Mouse (Mus musculus) MEL (cell line): ENCODE data around the gene Nr2f2. TPM values are rescaled to one million over a fixed set of nuclear protein-coding genes. Genes with fewer than 3 reads are reported as not detected.

ENCODE experiments used
- DNase-seq: peaks from one replicate; pipeline ENCODE4 v3.0.0; 2011; ENCODE audit warnings: low read depth, low spot score
- H3K27ac ChIP-seq: 2 replicates; pipeline ENCODE4 v1.5.1; 2012; ENCODE audit warnings: low read depth, mild to moderate bottlenecking, control low read depth, low read length, moderate library complexity; ENCODE audit not compliant: control insufficient read depth
- H3K27me3 ChIP-seq, 2 experiments: fragments of 150-350 bp in 1 of 2; sonication (generic) in 1 of 2; 2 replicates each; pipeline ENCODE4 v1.6.1; 2012; ENCODE audit warnings: low read length in 2 of 2, mild to moderate bottlenecking in 2 of 2, improper control_type of control experiment in 1 of 2, moderate library complexity in 1 of 2; ENCODE audit not compliant: insufficient read depth in 2 of 2, control insufficient read depth in 1 of 2
- H3K36me3 ChIP-seq, 2 experiments: 2 replicates each; pipeline ENCODE4 v1.6.1; 2012 to 2014; ENCODE audit warnings: low read length in 2 of 2, improper control_type of control experiment in 1 of 2, inconsistent platforms in 1 of 2, mild to moderate bottlenecking in 1 of 2; ENCODE audit not compliant: insufficient read depth in 2 of 2, control insufficient read depth in 1 of 2
- H3K4me1 ChIP-seq, 2 experiments: fragments of 150-350 bp in 1 of 2; sonication (generic) in 1 of 2; 2 replicates each; pipeline ENCODE4 v1.6.1; 2012; ENCODE audit warnings: low read length in 2 of 2, improper control_type of control experiment in 1 of 2, mild to moderate bottlenecking in 1 of 2; ENCODE audit not compliant: insufficient read depth in 2 of 2, control insufficient read depth in 1 of 2
- H3K4me3 ChIP-seq, 2 experiments: fragments of 150-350 bp in 1 of 2; sonication (generic) in 1 of 2; 2 replicates each; pipeline ENCODE4 v1.5.1; 2012; ENCODE audit warnings: low read depth in 2 of 2, low read length in 2 of 2, mild to moderate bottlenecking in 2 of 2, moderate library complexity in 2 of 2, control low read depth in 1 of 2, improper control_type of control experiment in 1 of 2; ENCODE audit not compliant: control insufficient read depth in 1 of 2, insufficient read depth in 1 of 2
- H3K79me2 ChIP-seq: 2 replicates; pipeline ENCODE4 v1.6.1; 2012; ENCODE audit warnings: mild to moderate bottlenecking, low read length, moderate library complexity; ENCODE audit not compliant: control insufficient read depth, poor library complexity, insufficient read depth
- H3K9ac ChIP-seq: 2 replicates; pipeline ENCODE4 v1.6.1; 2012; ENCODE audit warnings: low read depth, mild to moderate bottlenecking, control low read depth, low read length, moderate library complexity; ENCODE audit not compliant: control insufficient read depth, poor library complexity, severe bottlenecking
- H3K9me3 ChIP-seq: fragments of 150-350 bp; sonication (generic); replicated peaks from 2 replicates; pipeline ENCODE4 v1.6.1; 2012; ENCODE audit warnings: mild to moderate bottlenecking, low read length, improper control_type of control experiment, moderate library complexity; ENCODE audit not compliant: insufficient read depth
- BHLHE40 ChIP-seq: IDR thresholded peaks from 2 replicates; pipeline ENCODE4 v1.6.1; 2012; ENCODE audit warnings: low read depth, mild to moderate bottlenecking, inconsistent platforms, low read length, improper control_type of control experiment, borderline replicate concordance
- CHD1 ChIP-seq: IDR thresholded peaks from 2 replicates; pipeline ENCODE4 v1.6.1; 2012; ENCODE audit warnings: low read depth, mild to moderate bottlenecking, inconsistent platforms, low read length, improper control_type of control experiment
- CTCF ChIP-seq, 3 experiments: IDR thresholded peaks in 2 of 3; conservative IDR thresholded peaks in 1 of 3; 2 replicates each; pipeline ENCODE4 v1.5.1; 2011 to 2012; ENCODE audit warnings: low read length in 3 of 3, low read depth in 2 of 3, mild to moderate bottlenecking in 2 of 3, improper control_type of control experiment in 1 of 3, inconsistent platforms in 1 of 3, mixed read lengths in 1 of 3, moderate library complexity in 1 of 3; ENCODE audit not compliant: control insufficient read depth in 1 of 3, insufficient read depth in 1 of 3, poor library complexity in 1 of 3, severe bottlenecking in 1 of 3
- ELF1 ChIP-seq: IDR thresholded peaks from 2 replicates; pipeline ENCODE4 v1.6.1; 2014; ENCODE audit warnings: low read depth, mild to moderate bottlenecking, inconsistent platforms, low read length, improper control_type of control experiment, moderate library complexity
- EP300 ChIP-seq, 2 experiments: IDR thresholded peaks; 2 replicates each; pipeline ENCODE4 v1.6.1; 2011; ENCODE audit warnings: improper control_type of control experiment in 2 of 2, low read length in 2 of 2, low read depth in 1 of 2, mild to moderate bottlenecking in 1 of 2
- GATA1 ChIP-seq: IDR thresholded peaks from 2 replicates; pipeline ENCODE4 v1.6.1; 2011; ENCODE audit warnings: low read depth, low read length, improper control_type of control experiment
- HCFC1 ChIP-seq: IDR thresholded peaks from 2 replicates; pipeline ENCODE4 v1.6.1; 2012; ENCODE audit warnings: low read depth, mild to moderate bottlenecking, inconsistent platforms, low read length, improper control_type of control experiment, moderate library complexity
- MAX ChIP-seq: IDR thresholded peaks from 2 replicates; pipeline ENCODE4 v1.6.1; 2011; ENCODE audit warnings: low read length, improper control_type of control experiment
- MYC ChIP-seq: IDR thresholded peaks from 2 replicates; pipeline ENCODE4 v1.6.1; 2011; ENCODE audit warnings: low read depth, mild to moderate bottlenecking, low read length, improper control_type of control experiment, moderate library complexity
- POLR2AphosphoS2 ChIP-seq: IDR thresholded peaks from 2 replicates; pipeline ENCODE4 v1.6.1; 2011; ENCODE audit warnings: low read length, improper control_type of control experiment
- SIN3A ChIP-seq: IDR thresholded peaks from 2 replicates; pipeline ENCODE4 v1.6.1; 2012; ENCODE audit warnings: low read length, improper control_type of control experiment, inconsistent platforms
- SMC3 ChIP-seq: IDR thresholded peaks from 2 replicates; pipeline ENCODE4 v1.6.1; 2011; ENCODE audit warnings: low read depth, low read length, improper control_type of control experiment
- TBP ChIP-seq: IDR thresholded peaks from 2 replicates; pipeline ENCODE4 v1.8.0; 2011; ENCODE audit warnings: low read depth, low read length, improper control_type of control experiment
- TCF12 ChIP-seq: IDR thresholded peaks from 2 replicates; pipeline ENCODE4 v1.6.1; 2014; ENCODE audit warnings: low read depth, mild to moderate bottlenecking, inconsistent platforms, low read length, improper control_type of control experiment, moderate library complexity
- USF2 ChIP-seq, 2 experiments: IDR thresholded peaks; 2 replicates each; pipeline ENCODE4 v1.6.1; 2011 to 2012; ENCODE audit warnings: improper control_type of control experiment in 2 of 2, low read length in 2 of 2, borderline replicate concordance in 1 of 2, inconsistent platforms in 1 of 2, low read depth in 1 of 2, mild to moderate bottlenecking in 1 of 2; ENCODE audit not compliant: insufficient read depth in 1 of 2
- ZKSCAN1 ChIP-seq: IDR thresholded peaks from 2 replicates; pipeline ENCODE4 v1.6.1; 2012; ENCODE audit warnings: low read depth, mild to moderate bottlenecking, inconsistent platforms, low read length, improper control_type of control experiment, moderate library complexity
- ZMIZ1 ChIP-seq: IDR thresholded peaks from 2 replicates; pipeline ENCODE4 v1.6.1; 2012; ENCODE audit warnings: low read depth, mild to moderate bottlenecking, inconsistent platforms, low read length, improper control_type of control experiment, moderate library complexity
- polyA plus RNA-seq, 2 experiments: library from polyadenylated mRNA; stranded (reverse) in 1 of 2; unstranded in 1 of 2; fragments of >175 nt in 1 of 2; fragments of >200 nt in 1 of 2; gene quantifications; 2 replicates each; pipeline versions ENCODE4 v1.2.1 to v1.2.4; 2012; ENCODE audit warnings: low replicate concordance in 2 of 2, low read depth in 1 of 2; ENCODE audit not compliant: insufficient read length in 2 of 2, insufficient read depth in 1 of 2, missing spikeins in 1 of 2
- total RNA-seq: library from RNA; depleted of rRNA; stranded (reverse); fragments of 300-350 nt; gene quantifications from 2 replicates; pipeline ENCODE4 v1.2.3, GENCODE M21; 2012; rRNA removed

Gene Nr2f2
- total RNA-seq, result not detected in 2 replicates
- not detected for polyA plus RNA-seq

- H3K27ac ChIP-seq, result no peak within 1 kb of the TSS
- no peak within 1 kb of the TSS for H3K9ac ChIP-seq
- TF ChIP-seq MAX (no peak), SMC3 (no peak), CTCF (IDR thresholded peaks at IDR 0.05 in 2 of 3, conservative IDR thresholded peaks at IDR 0.05 in 1 of 3; ENCODE audit: control insufficient read depth in 1 of 3, insufficient read depth in 1 of 3, low read depth in 2 of 3, low read length in 3 of 3, poor library complexity in 1 of 3, severe bottlenecking in 1 of 3) (no peak), CHD1 (no peak), POLR2AphosphoS2 (no peak), GATA1 (no peak), BHLHE40 (no peak), ZKSCAN1 (no peak), HCFC1 (no peak), TBP (no peak), MYC (no peak), ELF1 (no peak), SIN3A (no peak), TCF12 (no peak)
- H3K4me1 ChIP-seq, result no peaks in the 10 kb centered on the region
- H3K9me3 ChIP-seq, result no peaks in the 10 kb centered on the region
- no peaks in the 10 kb centered on the region for H3K79me2 ChIP-seq
- DNase-seq, result no peak
- no peak within 1 kb of the TSS for H3K4me3 ChIP-seq
- no peaks in the 10 kb centered on the region for H3K36me3 ChIP-seq
- no peaks in the 10 kb centered on the region for H3K27me3 ChIP-seq
Measured at GRCm38 (mm10) chr7:70365941-70366807, at the start of gene Nr2f2. Gene Nr2f2 (minus strand): TSS chr7:70366735.

DNA sequence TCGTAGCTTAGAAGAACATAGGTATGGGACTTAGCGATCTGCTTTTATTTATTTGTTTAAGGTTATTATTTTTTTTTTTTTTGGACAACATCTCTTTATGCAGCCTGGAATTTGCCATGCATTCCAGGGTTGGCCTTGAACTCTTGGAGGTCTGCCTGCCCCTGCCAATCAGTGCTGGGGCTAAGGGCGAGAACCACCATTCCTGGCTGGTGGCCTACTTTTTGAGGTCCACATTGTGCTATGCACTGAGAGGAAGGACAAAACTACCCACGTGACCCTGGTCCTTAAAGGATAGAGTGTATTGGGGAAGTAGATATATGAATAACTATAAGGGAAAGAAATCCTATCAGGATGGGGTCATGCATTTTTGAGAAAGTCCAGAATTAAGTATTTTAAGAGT lies 47.9 kb upstream of the Nr2f2 start:
- H3K9me3 ChIP-seq, result no peaks in the 10 kb centered on the region

DNA sequence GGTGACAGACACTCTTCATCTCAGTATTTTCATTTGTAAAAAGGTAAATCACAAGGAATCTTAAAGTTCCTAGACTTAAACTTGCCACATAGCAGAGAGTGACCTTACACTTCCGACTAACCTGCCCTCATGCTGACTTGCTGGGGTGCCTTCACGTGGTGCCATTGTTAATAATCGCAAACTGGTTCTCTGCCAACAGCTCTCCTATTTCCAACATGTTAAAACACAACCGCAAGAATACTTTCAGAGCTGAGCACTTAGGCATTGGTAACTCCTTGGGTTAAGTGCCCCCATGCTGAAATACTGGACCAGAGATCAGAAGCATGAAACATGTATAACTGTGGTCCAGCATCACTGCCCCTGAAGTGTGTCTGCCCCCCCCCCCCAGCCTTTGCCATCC lies 47.1 kb upstream of the Nr2f2 start:
- TF ChIP-seq MAX, result no peak
- no peak for TF ChIP-seq USF2 (IDR thresholded peaks at IDR 0.05; ENCODE audit: borderline replicate concordance in 1 of 2, insufficient read depth in 1 of 2, low read depth in 1 of 2, low read length in 2 of 2)
- TF ChIP-seq ZKSCAN1, result no peak
- TF ChIP-seq, all 39 proteins: peak for 0
- no peak overlapping the region for H3K9ac ChIP-seq

More for the DNA sequence above, 47.9 kb upstream of the Nr2f2 start:
- Histone ChIP-seq H3K27ac (no peak overlapping the region), H3K27me3 (no peaks in the 10 kb centered on the region), H3K36me3 (no peaks in the 10 kb centered on the region), H3K79me2 (no peaks in the 10 kb centered on the region), H3K4me3 (no peak overlapping the region), H3K9ac (no peak overlapping the region), H3K4me1 (no peaks in the 10 kb centered on the region)
- no peak for DNase-seq
- TF ChIP-seq ZMIZ1 (no peak), EP300 (IDR thresholded peaks at IDR 0.05; ENCODE audit: low read depth in 1 of 2, low read length in 2 of 2) (no peak), BHLHE40 (no peak)

More for the DNA sequence above, 47.1 kb upstream of the Nr2f2 start:
- Histone ChIP-seq H3K4me1 (no peaks in the 10 kb centered on the region), H3K27ac (no peak overlapping the region), H3K27me3 (no peaks in the 10 kb centered on the region), H3K4me3 (no peak overlapping the region), H3K36me3 (no peaks in the 10 kb centered on the region), H3K9me3 (no peaks in the 10 kb centered on the region), H3K79me2 (no peaks in the 10 kb centered on the region)
- DNase-seq, result no peak
